ENCODE assay signal across 8 mouse cellular contexts in genomic region chr4:123565291-123565861, GRCm38 (mm10).
A peak's percentile ranks its signal among the peaks of the same experiment; 100 is the strongest.
DNase-seq lines count a peak whose midpoint lies in the region; ATAC-seq and TF ChIP-seq lines count a peak whose summit lies in the region.

No protein-coding gene starts in this region.

- H3K36me3 ChIP-seq in lung, embryonic 15.5 days, result no peaks in the 10 kb centered on the region; the same call in 1 of the 2 replicates

- intact Hi-C loops in heart, postnatal 14 days (cut with DNase I), result no loop called here
- intact Hi-C loops in left cerebral cortex, postnatal 4 days (cut with DNase I), result no loop called here

- ATAC-seq in lung, embryonic 15.5 days (ENCODE audit: borderline replicate concordance, extremely low read depth, low FRiP score, low TSS enrichment), result 0 out of 2 replicates have a peak, but pooled peaks have one; percentile 20

- TF ChIP-seq CTCF in bone marrow macrophage, adult 2 months (IDR thresholded peaks at IDR 0.05; ENCODE audit: low read depth, low read length), result no peak

- H3K9me3 ChIP-seq in lung, embryonic 15.5 days, result no peaks in the 10 kb centered on the region

- H3K27me3 ChIP-seq in lung, embryonic 15.5 days, result no peaks in the 10 kb centered on the region

- H3K4me1 ChIP-seq in lung, embryonic 15.5 days, result peaks cover 38% of the 10 kb centered on the region
- peaks cover 47% of the 10 kb centered on the region for H3K4me1 ChIP-seq in bone marrow macrophage, adult 2 months (ENCODE audit: control insufficient read depth, insufficient read depth, low read length)

- no peak for TF ChIP-seq POLR2A in bone marrow macrophage, adult 2 months (IDR thresholded peaks at IDR 0.05; ENCODE audit: borderline replicate concordance, low read depth, low read length)

- no peak overlapping the region for H3K4me2 ChIP-seq in lung, embryonic 15.5 days

- no peak overlapping the region for H3K9ac ChIP-seq in lung, embryonic 15.5 days

- WGBS in lung, embryonic 15.5 days, result 21% methylated on average over 7 of the region's 7 CpGs

- no peak overlapping the region; the same call in none of the 2 replicates for H3K27ac ChIP-seq in lung, embryonic 15.5 days
- peak overlapping the region; percentile 96 for H3K27ac ChIP-seq in bone marrow macrophage, adult 2 months (ENCODE audit: insufficient read depth, low read depth, low read length)

- DNase-seq in lung, postnatal 14 days, result no peak
- DNase-seq in heart, postnatal 14 days, result peak; percentile 48 to 54
- DNase-seq in retina, adult 2 months (ENCODE audit: low read depth, low spot score), result peak; percentile 69
- DNase-seq in urinary bladder, postnatal 10 days (ENCODE audit: low spot score), result no peak
- DNase-seq in left cerebral cortex, postnatal 4 days, result no peak
- DNase-seq in left cerebral cortex, adult 18-20 months (ENCODE audit: low spot score in 2 of 2), result no peak

- H3K4me3 ChIP-seq in lung, embryonic 15.5 days, result no peak overlapping the region
- no peak overlapping the region for H3K4me3 ChIP-seq in bone marrow macrophage, adult 2 months (ENCODE audit: insufficient read depth, low read length)

Comparison
In these comparisons a context has a peak if more than half of its experiments do, and no peak if none do; other contexts are left out.
1. DNase-seq: peak in heart, postnatal 14 days (2 of 2) and retina, adult 2 months (single experiment); none in lung, postnatal 14 days (single experiment), urinary bladder, postnatal 10 days (single experiment), left cerebral cortex, postnatal 4 days (single experiment) and left cerebral cortex, adult 18-20 months (0 of 2).